ENCODE assay signal across 33 mouse cellular contexts in genomic region chr9:58428795-58429194, GRCm38 (mm10). TPM values are rescaled to one million over a fixed set of nuclear protein-coding genes. Genes with fewer than 3 reads are reported as not detected.
"Had no signal": no experiment of that assay in that cellular context is flagged by ENCODE, and none has a peak within 500 bp of the region (broad histone marks: within the 10 kb centered on the region; RNA-seq: fewer than 3 reads in every experiment).

No protein-coding gene starts in this region.

- H3K9ac ChIP-seq: heart, embryonic 12.5 days; hindbrain, embryonic 12.5 days; hindbrain, embryonic 14.5 days; intestine, embryonic 15.5 days; limb, embryonic 12.5 days; liver, embryonic 13.5 days; liver, embryonic 15.5 days; liver, postnatal 0 days had no signal

- H3K36me3 ChIP-seq: heart, embryonic 12.5 days; hindbrain, embryonic 10.5 days; hindbrain, embryonic 12.5 days; intestine, embryonic 15.5 days; limb, embryonic 10.5 days; limb, embryonic 12.5 days; liver, embryonic 13.5 days; liver, embryonic 15.5 days had no signal

- H3K4me3 ChIP-seq: heart, adult 2 months; heart, embryonic 12.5 days; hindbrain, embryonic 10.5 days; hindbrain, embryonic 12.5 days; intestine, embryonic 15.5 days; layer of hippocampus, adult 2 months; left cerebral cortex, adult 2 months; limb, embryonic 10.5 days; limb, embryonic 12.5 days; liver, embryonic 13.5 days; liver, embryonic 15.5 days had no signal

- ATAC-seq: hindbrain, embryonic 16.5 days; inflammation-experienced regulatory T-cells, adult 6 months; intestine, embryonic 15.5 days; intestine, postnatal 0 days; liver, postnatal 0 days had no signal

- H3K27me3 ChIP-seq: heart, embryonic 12.5 days; hindbrain, embryonic 12.5 days; intestine, embryonic 15.5 days; limb, embryonic 12.5 days; liver, embryonic 13.5 days; liver, embryonic 15.5 days had no signal

- H3K4me2 ChIP-seq: heart, embryonic 12.5 days; hindbrain, embryonic 12.5 days; hindbrain, embryonic 14.5 days; intestine, embryonic 15.5 days; limb, embryonic 12.5 days; liver, embryonic 11.5 days; liver, embryonic 13.5 days; liver, embryonic 15.5 days had no signal

- H3K9me3 ChIP-seq: hindbrain, embryonic 10.5 days; hindbrain, embryonic 12.5 days; intestine, embryonic 15.5 days; limb, embryonic 10.5 days; limb, embryonic 12.5 days; liver, embryonic 13.5 days; liver, embryonic 15.5 days had no signal

- H3K4me1 ChIP-seq: hindbrain, embryonic 12.5 days; intestine, embryonic 15.5 days; limb, embryonic 12.5 days; liver, embryonic 13.5 days; liver, embryonic 15.5 days had no signal

- H3K27ac ChIP-seq: heart, adult 2 months; hindbrain, embryonic 10.5 days; hindbrain, embryonic 12.5 days; hindbrain, embryonic 14.5 days; intestine, embryonic 15.5 days; layer of hippocampus, adult 2 months; left cerebral cortex, adult 2 months; limb, embryonic 10.5 days; limb, embryonic 12.5 days; liver, embryonic 13.5 days; liver, embryonic 15.5 days had no signal

- DNase-seq: gastrocnemius, postnatal 14 days; gastrocnemius, postnatal 36 days; heart, adult 11 months; heart, adult 2 months; heart, postnatal 10 days; heart, postnatal 4 days; kidney, adult 18-20 months; kidney, adult 8-10 months; kidney, postnatal 10 days; kidney, postnatal 25 days; kidney, postnatal 4 days; liver; liver, embryonic 13.5 days; liver, postnatal 0 days had no signal

RNA-seq across cellular contexts. Expression of gene Tbc1d21, which starts 58.5 kb away (rescaled TPM):
- polyA plus RNA-seq: heart, adult 2 months; heart, embryonic 12.5 days; heart, embryonic 14.5 days; heart, embryonic 16.5 days; hindbrain, embryonic 10.5 days; hindbrain, embryonic 12.5 days; hindbrain, embryonic 14.5 days; hindbrain, embryonic 16.5 days; inflammation-experienced regulatory T-cells, adult 6 months; intestine, embryonic 15.5 days; intestine, postnatal 0 days; kidney, embryonic 14.5 days; kidney, embryonic 16.5 days; limb, embryonic 10.5 days; limb, embryonic 12.5 days; limb, embryonic 14.5 days; liver, embryonic 11.5 days; liver, embryonic 13.5 days; liver, embryonic 15.5 days; liver, postnatal 0 days had no signal

RNA-seq across cellular contexts. Expression of gene Insyn1, which starts 59.6 kb away (rescaled TPM):
- polyA plus RNA-seq: inflammation-experienced regulatory T-cells, adult 6 months; liver, embryonic 15.5 days; liver, postnatal 0 days had no signal
